Mouse (Mus musculus) C2C12 (cell line): Measurements from ENCODE around the gene Acoxl.

Experiments
- CEBPB ChIP-seq: IDR thresholded peaks from one replicate; pipeline ENCODE4 v1.6.1; 2011; ENCODE audit warnings: low read depth, mild to moderate bottlenecking, control low read depth, moderate library complexity
- CTCF ChIP-seq: IDR thresholded peaks from one replicate; pipeline ENCODE4 v1.5.1; 2011; ENCODE audit not compliant: control insufficient read depth, insufficient read depth, insufficient read length
- FOSL1 ChIP-seq: IDR thresholded peaks from one replicate; pipeline ENCODE4 v1.8.0; 2011; ENCODE audit warnings: mild to moderate bottlenecking, low read length; ENCODE audit not compliant: poor library complexity, insufficient read depth, severe bottlenecking
- MAX ChIP-seq: IDR thresholded peaks from one replicate; pipeline ENCODE4 v1.6.1; 2011; ENCODE audit warnings: mild to moderate bottlenecking, control low read depth
- MYOD1 ChIP-seq: IDR thresholded peaks from one replicate; pipeline ENCODE4 v1.6.1; 2011; ENCODE audit warnings: low read depth; ENCODE audit not compliant: control insufficient read depth, insufficient read length
- MYOG ChIP-seq: IDR thresholded peaks from one replicate; pipeline ENCODE4 v1.6.1; 2011; ENCODE audit not compliant: control insufficient read depth, insufficient read length; ENCODE audit errors: extremely low read depth
- USF1 ChIP-seq: IDR thresholded peaks from one replicate; pipeline ENCODE4 v1.6.1; 2011; ENCODE audit warnings: low read depth, mild to moderate bottlenecking, control low read depth, moderate library complexity

GRCm38 (mm10) chr2:128092451-128092850, 253.8 kb downstream of the Acoxl start:
- TF ChIP-seq USF1 (no peak), CTCF (no peak), MYOG (no peak), MAX (no peak), FOSL1 (no peak), MYOD1 (no peak), CEBPB (no peak)
